Mouse (Mus musculus) lung, adult 2 months (tissue): ENCODE measurements around the gene Tmco5b.

Source experiments
- CTCF ChIP-seq: fragments of 200-500 bp; IDR thresholded peaks from 2 replicates; pipeline ENCODE4 v1.5.1; 2011; ENCODE audit warnings: mild to moderate bottlenecking, low read length, control low read depth; ENCODE audit not compliant: insufficient read depth
- POLR2A ChIP-seq: fragments of 200-500 bp; IDR thresholded peaks from 2 replicates; pipeline ENCODE4 v1.6.1; 2011; ENCODE audit warnings: low read depth, mild to moderate bottlenecking, control low read depth, low read length, borderline replicate concordance; ENCODE audit errors: extremely low read depth

GRCm38 (mm10) chr2:113302349-113303239, 17.1 kb downstream of the Tmco5b start:
- TF ChIP-seq CTCF (no peak), POLR2A (no peak)
